Mouse (Mus musculus): ENCODE measurements at regions not wholly inside any gene's neighbourhood (a gene's known extent, or its start where the extent isn't known, plus 50 kb on each side); places are given as distances from the start of the nearest gene placed in this dataset.
A peak's percentile ranks its signal among the peaks of the same experiment; 100 is the strongest.

DNA sequence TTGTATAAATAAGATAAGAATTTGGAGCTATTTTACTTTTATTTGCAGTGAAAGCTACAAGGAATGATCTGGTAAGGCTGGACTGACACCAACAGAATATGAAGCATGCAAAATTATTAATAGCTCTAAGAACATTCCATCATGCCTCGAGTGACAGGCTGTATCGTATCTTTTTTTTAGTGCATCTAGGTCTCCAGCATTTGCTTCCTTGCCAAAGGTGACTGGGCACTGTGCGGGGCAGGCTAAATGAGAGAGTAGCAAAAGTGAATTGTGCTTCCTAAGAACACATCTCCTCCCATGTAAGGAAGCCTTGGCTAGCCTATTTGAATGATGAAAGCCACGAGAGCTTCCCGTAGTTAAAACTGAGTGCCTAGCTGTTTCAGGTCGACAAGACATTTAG, 261.5 kb upstream of the Ndst3 start:
- DNase-seq = no peak

DNA sequence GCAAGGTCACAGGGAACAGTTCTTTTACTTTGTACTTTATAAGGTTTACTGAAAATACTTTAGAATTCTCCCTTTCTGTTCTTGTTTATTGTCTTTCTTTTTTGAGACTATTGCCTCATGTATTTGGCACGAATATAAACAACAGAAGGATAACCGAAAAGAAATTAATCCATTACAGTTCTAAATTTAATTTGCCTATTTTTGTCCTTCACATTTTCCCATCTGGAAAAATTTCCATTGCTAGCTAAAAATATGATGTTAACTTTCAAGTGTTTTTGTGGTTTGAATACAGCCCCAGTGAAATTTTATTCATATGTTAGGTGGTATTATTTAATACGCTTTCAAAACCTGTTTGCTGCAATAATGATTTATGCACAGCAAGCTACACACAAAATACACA, 276.7 kb upstream of the Ndst3 start:
- DNase-seq = no peak

DNA sequence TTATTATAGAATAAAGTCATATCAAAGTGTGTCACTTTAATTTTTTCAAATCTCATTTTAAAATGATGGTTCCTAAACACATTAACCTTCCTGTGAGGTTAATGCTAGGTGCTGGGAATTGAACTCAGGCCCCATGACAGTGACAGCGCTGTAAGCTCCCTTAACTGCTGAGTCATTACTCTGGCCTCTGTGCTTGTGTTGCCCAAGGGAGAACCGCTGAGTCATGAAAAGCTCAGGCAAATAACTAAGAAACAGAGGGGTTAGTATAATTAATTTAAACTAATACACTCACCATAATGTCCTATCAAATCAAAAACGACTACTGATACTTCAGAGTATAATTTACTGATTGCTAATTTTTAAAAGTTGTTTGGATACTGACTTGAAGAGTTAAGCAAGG, 281.7 kb upstream of the Ndst3 start:
- DNase-seq = no peak

DNA sequence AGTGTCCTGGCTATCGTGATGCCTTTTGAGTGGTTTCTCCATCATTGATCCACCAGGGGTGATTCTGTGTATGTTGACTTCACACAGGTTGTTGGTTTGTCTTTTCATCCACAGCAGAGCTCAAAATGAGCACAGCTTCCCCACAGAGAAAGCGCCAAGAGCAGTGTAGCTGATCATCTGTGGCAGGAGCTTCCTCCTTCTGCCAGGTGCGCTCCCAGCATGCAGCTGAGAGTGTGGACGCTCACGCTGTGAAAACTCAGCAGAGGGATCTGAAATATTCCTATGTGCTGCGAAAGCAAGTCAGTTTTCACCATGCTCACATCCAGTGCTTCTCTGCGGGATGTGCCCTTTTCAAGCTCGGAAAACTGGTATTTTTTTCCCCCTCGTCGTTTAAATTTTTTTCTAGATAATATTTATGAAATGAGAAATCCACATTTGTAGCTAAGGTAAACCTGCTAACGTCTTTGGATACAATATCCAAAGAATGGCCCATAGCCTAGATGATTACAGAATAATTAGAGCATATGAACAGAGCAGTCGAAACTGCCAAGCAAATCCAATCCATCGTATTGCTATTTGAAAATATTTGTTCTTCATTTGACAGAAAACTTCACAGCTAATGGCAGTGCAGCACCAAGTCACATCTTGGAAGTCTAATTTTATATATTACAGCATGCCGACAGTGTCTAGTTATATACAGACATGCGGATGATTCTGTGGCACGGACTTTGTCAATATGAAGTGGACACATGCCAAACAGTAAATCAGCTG, 283.3 kb upstream of the Ndst3 start:
- DNase-seq = no peak

DNA sequence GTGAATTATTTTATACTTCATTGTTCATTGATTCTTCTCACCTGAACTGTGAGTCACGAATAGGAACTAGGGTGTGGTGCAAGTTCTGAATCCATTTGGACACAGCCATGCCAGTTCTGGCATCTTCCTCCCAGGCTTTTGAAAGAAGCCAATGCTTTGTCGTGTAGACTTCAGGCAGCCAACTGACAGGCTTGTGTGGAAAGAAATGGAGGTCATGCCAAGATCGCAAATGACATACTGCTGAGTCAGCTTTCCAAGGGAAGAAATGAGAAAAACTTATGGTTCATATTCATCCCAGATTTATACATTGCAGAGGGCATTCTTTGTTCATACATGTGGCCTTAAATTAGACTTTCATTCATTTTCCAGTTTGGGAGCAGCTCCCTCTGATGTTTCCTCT, 285.8 kb upstream of the Ndst3 start:
- no peak for DNase-seq

DNA sequence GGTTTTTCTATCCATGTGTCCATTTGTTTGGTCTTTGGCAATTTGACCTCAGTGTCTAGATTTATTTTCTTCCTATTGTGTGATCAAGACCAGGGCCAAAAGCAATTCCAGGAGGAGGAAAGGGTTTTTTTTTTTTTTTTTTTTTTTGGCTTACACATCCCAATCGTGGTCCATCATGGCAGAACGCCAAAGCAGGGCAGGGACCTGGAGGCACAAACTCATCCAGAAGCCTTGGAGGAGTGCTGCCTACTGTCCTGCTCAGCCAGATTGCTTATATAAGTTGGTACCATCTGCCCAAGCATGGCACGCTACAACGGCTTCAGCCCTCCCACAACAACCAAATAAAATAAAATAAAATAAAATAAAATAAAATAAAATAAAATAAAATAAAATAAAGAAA, 286.5 kb upstream of the Ndst3 start:
- no peak for DNase-seq

DNA sequence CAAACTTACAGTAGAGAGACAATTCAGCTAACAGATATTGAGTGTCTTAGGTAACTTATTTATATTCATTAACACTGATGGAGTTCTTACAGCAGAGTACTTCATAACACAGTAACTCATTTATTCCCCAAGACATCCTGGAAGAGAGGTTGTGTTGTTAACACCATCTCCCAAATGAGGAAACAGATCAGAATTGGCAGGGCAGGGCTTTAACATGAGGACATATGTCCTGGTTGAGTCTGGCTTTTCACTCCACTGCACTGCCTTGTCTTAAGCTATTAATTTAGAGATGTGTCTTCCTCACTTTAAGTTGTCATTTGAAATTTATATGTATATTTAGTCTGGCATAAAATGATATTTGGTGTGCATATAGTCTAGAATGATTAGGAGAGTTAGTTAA, 292.4 kb upstream of the Ndst3 start:
- no peak for DNase-seq

DNA sequence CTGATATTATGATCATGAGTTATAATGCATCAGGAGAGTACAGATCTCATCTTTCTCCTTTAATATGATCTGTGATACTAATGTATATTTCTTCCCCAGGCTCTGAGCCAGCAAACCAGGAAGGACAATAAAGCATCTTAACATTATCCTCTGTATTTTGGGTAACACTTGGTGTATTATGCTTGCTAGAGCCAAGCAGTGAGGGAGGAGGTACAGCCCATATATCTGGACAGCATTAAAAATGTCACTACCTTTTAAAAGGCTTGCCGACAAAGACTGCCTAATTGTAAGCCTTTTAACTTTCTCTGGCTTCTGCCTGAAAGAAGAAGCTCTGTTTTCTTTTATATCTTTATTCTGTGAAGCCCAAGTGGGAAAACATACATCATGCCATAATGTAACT, 292.9 kb upstream of the Ndst3 start:
- no peak for DNase-seq

DNA sequence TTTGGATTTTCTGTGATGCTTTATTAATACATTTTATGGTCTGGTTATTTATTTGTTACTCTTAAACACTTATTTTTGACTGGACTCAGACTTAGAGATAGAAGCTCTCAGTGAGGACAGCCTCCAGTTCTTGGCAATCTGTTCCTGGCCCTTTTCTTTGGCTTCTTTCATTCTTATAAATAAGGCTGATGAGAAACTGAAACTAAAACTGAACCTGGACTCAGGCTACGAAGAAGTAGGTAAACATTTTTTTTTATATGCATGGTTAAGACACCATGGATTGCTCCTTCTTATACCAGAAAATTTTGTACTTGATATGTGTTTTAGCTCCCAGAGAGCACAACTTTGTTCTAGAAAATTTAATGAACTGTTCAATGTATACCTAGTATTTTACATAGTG, 293.4 kb upstream of the Ndst3 start:
- peak; percentile 16 for DNase-seq

DNA sequence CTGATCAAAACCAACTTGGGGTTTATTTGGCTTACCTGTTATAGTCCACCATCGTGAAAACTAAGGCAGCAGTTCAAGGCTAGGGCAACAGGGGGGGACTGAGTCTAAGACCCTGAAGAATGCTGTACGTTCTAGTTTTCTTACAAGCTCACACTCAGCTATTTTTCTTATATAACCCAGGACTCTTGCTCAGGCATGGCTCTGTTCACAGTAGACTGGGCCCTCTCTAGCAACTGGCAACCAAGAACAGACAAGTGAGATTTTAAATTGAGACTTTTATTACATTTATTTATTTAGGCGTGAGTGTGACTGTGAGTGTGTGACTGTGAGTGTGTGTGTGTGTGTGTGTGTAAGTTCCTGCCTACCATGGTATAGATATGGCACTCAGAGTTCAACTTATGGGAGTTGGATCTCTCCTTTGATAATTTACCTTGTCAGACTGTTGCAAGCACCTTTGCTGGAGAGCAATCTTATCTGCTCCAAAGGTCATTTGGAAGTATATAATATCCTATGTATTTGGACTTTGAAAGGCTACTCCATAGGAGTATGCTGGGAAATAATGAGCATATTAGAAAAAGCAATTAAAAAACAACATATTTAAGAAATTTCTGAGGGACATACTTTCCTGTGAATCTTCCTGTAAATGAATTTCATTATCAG, 309.4 kb upstream of the Ndst3 start:
- DNase-seq = no peak

DNA sequence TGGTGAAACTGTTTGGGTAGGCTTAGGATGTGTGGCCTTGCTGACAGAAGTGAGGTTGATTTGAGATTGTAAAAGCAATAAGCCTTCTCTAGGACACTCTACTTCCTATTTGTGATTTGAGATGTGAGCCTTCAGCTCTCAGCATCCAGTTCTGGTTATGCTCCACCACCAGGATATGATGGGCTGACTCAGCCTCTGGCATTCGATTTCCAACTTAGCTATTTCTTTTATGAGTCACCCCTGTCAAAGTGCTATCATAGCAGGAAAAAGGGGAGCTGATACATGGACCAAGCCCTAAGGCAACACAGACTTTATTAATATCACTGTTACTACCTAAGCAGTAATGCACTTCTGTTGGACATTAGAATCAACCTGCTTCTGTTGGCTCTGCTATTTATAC, 310.2 kb upstream of the Ndst3 start:
- no peak for DNase-seq

DNA sequence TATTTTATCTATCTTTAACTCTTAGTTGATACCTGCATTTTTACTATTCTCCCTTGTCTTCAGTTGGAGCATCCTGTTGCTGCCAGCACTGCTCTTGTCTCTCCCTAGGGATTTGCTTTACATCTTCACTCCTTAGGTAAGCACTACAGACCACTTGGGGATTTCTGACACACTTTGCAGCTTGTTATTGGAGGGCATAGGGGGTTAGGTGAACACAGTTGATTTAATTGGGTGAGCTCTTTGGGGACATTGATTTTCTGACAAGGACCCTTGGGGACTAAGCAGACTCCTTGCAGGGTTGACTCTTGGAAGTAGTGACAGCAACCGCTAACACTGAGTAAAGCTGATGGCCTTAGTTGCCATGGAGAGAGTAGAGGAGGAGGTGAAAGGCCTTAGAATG, 309.0 kb upstream of the Tram1l1 start:
- DNase-seq = no peak

DNA sequence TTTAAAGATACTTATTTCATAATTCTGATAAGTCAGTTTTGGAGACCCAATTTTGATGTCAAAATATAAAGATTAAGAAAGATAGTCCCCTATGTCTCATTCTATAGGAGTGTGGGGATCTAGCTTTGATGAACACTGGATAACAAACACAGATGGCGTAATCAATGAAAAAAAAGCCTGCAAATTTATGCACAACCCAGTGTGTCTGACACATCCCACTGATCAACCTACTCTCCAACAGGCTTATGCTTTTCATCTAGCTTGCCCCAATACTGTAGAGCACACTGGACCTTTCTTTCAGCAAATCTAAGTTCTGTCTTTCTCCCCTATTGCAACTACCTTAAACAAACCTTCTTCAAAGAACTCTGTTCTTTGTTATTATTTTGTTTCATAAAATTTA, 302.0 kb upstream of the Tram1l1 start:
- no peak for DNase-seq

DNA sequence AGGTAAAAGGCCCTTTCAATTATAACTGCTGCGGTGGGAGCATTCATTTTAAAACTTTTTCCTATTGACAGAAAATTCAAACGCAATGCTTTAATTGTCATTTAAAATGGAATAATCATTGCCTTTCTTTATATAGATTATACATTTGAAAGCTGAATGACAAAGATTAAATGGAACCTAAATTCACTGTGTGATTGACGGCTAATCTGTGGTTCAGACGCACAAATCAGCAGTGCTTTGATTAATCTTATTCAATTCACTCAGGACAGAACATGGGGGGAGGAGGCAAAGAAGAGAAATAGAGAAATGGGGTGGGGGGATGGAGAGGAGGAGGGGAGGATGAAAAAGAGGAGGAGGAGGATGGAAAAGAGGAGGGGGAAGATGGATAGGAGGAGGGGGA, 294.5 kb upstream of the Tram1l1 start:
- no peak for DNase-seq

DNA sequence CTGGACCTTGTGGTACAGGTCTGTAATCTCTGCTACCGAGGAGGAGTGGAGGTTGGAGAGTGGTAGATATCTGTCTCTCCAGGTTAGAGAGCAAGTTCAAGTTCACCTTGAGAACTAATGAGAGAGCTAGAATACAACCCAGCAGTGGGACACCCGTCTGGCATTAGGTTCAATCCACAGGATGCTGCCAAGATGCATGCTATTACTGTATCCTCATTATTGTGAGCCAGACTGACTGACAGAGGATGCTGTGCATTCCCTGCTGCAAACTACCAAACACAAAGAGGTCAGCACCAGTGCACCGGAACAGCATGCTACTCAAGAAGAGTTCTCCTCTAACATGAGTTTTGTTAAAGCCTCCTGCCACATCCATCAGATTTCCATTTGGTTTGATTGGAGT, 253.6 kb upstream of the Tram1l1 start:
- DNase-seq = no peak

DNA sequence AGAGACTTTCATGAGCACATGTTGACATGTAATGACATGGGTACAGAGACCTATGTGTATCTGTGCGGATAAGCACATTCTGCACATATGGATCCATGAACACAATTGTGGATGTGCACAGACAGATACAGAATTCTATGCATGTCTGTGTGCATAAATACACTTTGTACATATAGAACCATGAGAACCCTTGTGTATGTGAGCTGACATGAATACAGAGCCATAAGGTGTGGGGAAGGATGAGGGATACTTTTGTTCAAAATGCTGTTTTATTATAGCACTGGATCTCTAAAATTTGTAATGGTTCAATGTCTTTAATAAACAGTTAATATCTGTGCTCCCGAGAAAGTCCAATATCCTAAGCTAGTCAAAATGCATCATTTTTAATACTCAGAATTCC, 253.1 kb upstream of the Tram1l1 start:
- DNase-seq = no peak

DNA sequence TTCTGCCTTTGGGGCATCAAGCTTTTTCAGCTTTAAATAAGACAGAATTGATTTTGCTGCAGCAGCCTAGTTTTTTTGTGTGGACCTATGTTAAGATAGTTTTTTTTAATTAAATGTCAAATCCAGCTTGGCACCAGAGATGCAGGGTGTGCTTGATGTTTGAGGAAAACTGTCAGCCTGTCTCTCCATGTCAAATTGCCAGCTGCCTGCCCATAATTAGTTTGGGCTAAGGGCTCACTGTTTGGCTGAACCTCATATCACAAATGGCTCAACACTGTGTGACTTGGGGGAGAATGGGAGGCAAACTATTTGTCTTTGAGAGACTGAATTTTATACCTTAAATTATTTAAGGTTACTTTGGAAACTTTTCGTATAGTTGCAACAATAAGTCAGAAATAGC, 252.7 kb upstream of the Tram1l1 start:
- DNase-seq = no peak

DNA sequence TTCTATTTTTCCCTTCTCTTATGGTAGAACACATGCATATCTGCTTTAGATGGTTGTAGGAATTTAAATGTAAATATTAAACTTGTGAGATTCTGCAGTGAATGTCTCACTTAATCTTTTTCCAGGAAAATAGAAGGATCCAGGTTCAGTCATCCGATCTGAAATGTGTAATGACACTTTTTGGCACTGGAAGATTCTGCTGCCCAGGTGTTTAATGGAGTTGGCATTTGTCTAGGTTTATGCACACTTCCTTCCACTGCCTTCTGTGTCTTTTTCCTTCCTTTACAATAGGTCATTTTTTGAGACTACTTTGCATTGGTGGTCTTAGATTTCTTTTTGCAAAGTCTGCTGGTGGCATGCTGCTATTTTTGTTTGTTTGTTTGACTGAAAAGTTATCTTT, 251.5 kb upstream of the Tram1l1 start:
- DNase-seq = no peak

DNA sequence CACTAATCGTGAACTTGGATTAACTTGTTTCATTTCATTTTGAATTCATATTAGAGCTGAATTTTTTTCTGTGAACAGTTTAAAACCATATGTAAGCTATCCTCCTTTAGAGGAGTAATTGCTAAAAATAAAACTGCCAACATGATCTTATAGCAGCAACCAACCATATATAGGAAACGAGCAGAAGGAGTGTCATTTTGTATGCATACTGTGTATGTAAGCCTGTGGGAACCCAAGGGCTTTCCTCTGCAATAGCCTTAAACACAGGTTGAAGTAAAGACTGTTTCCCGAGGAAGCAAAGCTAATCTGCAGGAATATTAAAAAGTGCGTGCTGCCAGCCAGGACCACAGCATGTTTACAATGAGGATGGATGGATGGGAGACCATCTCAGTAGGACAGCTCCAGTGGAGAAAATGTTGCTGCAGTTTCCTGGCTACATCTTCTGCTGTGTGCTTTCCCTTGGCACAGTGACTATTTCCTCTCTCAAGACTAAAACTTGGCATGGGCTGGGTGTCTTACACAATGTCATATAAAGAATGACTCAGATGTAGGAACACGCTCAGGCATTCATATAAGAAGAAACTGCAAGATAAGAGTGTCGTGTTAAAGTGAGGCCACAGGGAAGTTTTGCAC, 244.6 kb upstream of the Tram1l1 start:
- DNase-seq = no peak

DNA sequence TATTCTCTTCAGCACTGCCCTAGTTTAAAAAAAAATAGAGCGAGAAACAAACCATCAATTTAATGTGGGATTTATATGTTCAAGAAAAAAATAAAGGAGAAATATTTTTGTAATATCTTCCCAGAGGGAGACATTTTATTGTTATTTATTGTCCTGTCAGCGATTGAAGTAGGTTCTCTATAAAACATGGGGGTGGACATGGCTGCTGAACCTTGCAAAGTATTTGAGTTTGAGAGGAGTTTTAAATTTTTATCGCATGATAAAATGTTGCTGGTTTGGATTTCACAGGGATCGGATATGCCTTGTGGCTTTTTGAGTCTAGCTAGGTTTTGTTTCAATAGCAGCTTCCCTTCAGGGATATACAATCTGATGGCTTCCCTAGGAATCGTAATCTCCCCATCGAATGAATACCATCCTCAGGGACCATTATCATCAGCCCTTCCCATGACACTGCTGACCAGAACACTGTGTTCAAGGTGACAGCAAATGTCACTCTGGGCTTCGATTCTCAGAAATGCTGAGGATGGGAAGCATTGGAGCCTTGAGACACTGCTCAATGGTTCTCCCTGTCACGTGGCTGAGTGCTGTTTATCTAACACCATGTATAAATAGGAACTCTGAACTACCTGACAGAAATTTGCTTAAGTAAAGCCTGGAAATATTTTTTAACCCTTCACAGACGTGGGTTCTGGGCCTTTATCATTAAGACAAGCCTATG, 228.1 kb upstream of the Tram1l1 start:
- DNase-seq = no peak

DNA sequence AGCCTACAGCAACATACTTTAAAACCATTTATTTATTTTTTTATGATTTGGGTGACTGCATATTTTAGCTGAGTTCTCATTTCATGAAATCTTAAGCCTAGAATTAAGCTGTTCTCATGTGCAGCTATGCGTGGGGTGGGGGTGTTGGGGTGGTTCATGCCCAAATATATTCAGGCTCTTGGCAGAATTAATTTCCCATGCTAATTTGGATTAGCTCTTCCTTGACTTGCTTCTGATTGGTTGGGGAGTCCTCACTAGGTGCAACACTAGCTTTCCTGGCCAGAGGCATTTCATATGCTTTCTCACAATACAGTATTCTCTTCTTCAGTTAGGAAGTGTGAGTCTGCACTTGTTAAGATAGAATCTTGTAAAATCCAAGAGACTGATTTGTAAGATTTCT, 206.7 kb upstream of the Tram1l1 start:
- DNase-seq = no peak

DNA sequence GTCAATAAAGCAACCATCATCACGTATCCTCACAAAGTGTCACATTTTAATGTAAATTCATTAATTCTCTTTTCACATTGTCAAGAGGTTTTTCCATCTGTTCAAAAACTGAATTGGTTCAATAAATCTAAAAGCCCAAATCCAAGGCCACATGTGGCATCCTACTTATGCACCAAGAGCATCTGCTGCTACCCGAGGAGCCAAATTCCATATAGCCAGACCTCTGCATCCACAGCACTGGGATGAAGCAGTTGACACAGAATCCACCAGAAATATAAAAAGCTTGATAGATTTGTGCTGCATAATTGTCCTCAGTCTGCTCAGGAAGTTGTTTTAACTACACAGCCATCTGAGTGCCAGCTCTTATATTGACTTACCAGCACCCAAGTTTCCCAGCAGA, 164.4 kb upstream of the Tram1l1 start:
- DNase-seq = no peak

DNA sequence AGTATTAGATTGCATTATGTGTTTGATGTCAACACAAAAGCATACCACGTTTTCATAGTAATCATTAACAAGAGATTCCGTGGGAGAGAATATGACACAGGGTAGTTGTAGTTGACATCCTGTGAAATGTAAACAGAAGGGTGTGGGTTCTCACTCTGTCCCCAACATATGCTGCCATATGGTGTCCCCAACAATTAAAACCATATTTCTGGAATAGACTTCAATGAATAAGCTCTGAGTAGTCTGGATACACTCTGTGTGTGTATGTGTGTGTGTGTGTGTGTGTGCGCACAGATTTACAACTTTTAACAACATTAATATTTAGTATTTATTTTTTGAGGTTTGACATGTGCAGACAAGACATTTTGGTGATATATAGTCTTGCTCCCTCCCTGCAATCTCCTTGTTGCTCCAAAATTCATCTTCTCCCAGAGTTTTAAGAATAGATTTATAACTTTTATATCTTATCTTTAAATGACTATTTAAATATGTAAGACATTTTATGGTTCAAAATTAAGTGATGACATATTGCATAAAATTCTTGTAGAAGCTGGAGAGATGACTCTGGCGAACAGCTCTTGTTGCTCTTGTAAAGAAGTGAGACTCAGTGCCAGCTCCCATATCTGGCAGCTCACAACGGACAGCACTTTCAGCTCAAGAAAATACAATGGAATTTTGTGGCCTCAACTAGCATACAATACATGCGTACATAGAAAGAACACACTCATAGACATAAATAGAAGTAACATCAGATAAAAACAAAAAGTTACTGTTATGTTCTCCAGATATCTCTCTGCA, 162.6 kb upstream of the Tram1l1 start:
- no peak for DNase-seq
